Mouse (Mus musculus) ES-Bruce4 (cell line): ENCODE measurements around the gene Prtg.

Source experiments
- CTCF ChIP-seq: IDR thresholded peaks from one replicate; pipeline ENCODE4 v1.8.1; 2011; ENCODE audit warnings: low read depth, low read length
- EP300 ChIP-seq: IDR thresholded peaks from 2 replicates; pipeline ENCODE4 v1.6.1; 2011; ENCODE audit warnings: low read depth, low read length; ENCODE audit not compliant: insufficient read depth
- POLR2A ChIP-seq: IDR thresholded peaks from one replicate; pipeline ENCODE4 v1.8.1; 2011; ENCODE audit warnings: low read length; ENCODE audit not compliant: insufficient read depth

DNA sequence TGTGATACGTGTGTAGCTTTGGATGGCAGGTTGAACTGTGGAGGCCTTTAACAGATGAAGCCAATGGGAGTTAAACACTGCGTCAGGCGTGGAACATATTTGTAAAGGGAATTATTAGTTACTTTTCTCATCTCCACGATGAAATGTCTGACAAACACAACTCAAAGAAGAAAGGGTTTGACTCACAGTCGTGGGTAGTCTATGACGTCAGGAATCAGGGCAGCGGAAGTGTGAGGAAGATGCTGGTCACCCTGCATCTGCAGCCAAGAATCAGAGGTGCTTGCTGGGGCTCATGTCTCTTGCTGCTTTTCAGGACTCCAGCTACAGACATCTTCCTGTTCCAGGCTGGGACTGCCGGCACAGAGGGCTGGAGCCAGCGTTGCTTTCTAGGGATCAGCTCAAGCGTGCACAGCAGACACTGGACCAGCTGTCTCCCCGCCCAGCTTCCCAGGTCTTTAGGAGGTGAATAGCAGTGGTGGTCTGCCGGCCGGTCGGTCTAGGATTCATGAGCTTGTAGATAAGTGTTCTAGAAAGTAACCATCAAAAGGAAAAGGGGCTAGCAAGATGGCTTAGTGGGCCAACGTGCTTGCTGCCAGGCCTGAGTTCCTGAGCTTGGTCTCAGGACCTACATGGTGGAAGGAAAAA, 32.8 kb downstream of the Prtg start:
- no peak for TF ChIP-seq POLR2A
- no peak for TF ChIP-seq CTCF
- no peak for TF ChIP-seq EP300
